Mouse (Mus musculus): Measurements from ENCODE around the gene Emp3.

- no peak for TF ChIP-seq POLR2A (IDR thresholded peaks at IDR 0.05; ENCODE audit: borderline replicate concordance, extremely low read depth, low read depth, low read length)
- no peak for TF ChIP-seq CTCF (IDR thresholded peaks at IDR 0.05; ENCODE audit: insufficient read depth, low read length)
These were observed 27.9 kb upstream of the Emp3 start for GRCm38 (mm10) chr7:45949061-45949460.

Data from lung, adult 2 months (tissue).